Mouse (Mus musculus): ENCODE data around the gene Tarbp1. TPM values are rescaled to one million over a fixed set of nuclear protein-coding genes. Genes with fewer than 3 reads are reported as not detected.
"Not testable (repeated sequence)": the region's sequence is repeated elsewhere in the genome, so short reads cannot be mapped to it uniquely, and the experiment has no call there.

The Tarbp1 gene
- polyA plus RNA-seq, 1 experiment, result under 0.01 TPM

- no peaks in the 10 kb centered on the region for H3K36me3 ChIP-seq (ENCODE audit: control insufficient read depth)
- no peaks in the 10 kb centered on the region for H3K27me3 ChIP-seq (ENCODE audit: control insufficient read depth)
These were observed 20.6 kb upstream of the Tarbp1 start for GRCm38 (mm10) chr8:126495461-126495860.

DNA sequence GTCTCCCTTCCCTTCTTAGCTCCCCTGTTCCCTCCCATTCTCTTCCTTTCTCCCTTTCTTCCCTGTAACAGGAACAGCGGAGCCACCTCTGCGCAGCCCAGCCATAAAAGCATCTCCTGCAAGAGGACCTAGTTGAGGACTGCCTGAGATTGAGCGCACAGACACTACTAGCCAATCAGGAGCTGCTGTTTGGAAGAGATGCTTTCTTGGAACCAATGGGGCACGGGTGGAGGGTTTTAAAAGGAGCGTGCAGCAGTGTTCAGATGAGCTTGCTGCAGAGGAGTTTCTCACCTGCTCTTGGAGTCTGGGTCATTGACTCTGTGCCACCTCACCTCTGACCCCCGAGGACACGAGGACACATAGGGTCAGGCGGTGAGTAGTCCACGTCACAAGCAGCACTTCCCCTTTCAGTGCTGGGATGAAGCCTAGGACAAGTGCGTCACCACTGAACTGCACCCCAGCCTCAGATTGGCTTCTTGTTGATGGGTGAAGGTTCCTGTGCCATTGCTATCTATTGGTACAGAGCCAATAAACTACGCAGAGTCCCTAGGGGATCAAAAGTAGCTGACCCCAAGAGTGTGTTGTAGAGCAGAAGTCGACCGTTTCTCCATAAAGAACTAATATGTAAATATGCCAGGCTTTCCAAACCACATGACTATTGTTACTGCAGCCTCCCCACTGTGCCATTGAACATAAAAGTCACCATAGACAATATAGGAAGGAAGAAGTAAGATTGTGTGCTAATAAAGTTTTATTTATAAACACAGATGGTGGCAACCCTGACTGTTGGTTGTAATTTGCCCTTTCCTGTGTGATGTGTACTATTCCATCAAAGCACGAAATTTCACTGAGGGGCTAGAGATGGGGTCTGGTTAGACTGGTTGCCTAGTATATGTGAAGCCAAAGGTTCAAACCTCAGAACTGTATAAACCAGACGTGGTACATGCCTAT lies 19.6 kb upstream of the Tarbp1 start:
- H3K27me3 ChIP-seq (ENCODE audit: control insufficient read depth), result no peaks in the 10 kb centered on the region; the same call in 1 of the 2 replicates
- no peaks in the 10 kb centered on the region for H3K36me3 ChIP-seq (ENCODE audit: control insufficient read depth)
- no peak overlapping the region for H3K4me3 ChIP-seq (replicated peaks)
- no peaks in the 10 kb centered on the region for H3K9me3 ChIP-seq (ENCODE audit: control insufficient read depth, low read length)
- peaks cover 12% of the 10 kb centered on the region for H3K4me1 ChIP-seq (ENCODE audit: control insufficient read depth)
- no peak for TF ChIP-seq GATA1 (IDR thresholded peaks at IDR 0.05; ENCODE audit: low read length)
- TF ChIP-seq TAL1 (IDR thresholded peaks at IDR 0.05; ENCODE audit: low read length), result no peak

More at GRCm38 (mm10) chr8:126495461-126495860, 20.6 kb upstream of the Tarbp1 start:
- Histone ChIP-seq H3K4me1 (ENCODE audit: control insufficient read depth) (peaks cover 12% of the 10 kb centered on the region), H3K4me3 (replicated peaks) (no peak overlapping the region), H3K9me3 (ENCODE audit: control insufficient read depth, low read length) (no peaks in the 10 kb centered on the region)
- TF ChIP-seq TAL1 (IDR thresholded peaks at IDR 0.05; ENCODE audit: low read length) (no peak), GATA1 (IDR thresholded peaks at IDR 0.05; ENCODE audit: low read length) (no peak)

DNA sequence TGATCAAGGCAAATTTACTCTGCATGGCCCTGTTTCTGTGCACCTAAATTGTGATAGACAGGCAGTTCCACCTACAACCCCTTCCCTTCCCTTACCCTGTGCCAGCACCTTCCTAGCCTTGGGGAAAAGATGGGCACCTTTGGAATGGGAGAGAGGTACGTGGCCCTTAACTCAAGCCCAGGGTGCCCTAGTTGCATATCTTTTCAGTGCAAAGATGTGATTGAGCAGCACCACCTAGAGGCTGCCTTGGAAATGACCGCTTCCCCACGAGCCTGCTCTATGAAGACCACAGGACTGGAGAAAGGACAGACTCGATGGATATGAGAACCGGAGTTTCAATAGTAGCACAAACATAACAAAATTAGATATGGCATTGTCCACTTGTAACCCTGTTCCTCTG lies 8.1 kb upstream of the Tarbp1 start:
- no peak overlapping the region for H3K4me3 ChIP-seq (replicated peaks)
- H3K36me3 ChIP-seq (ENCODE audit: control insufficient read depth), result no peaks in the 10 kb centered on the region
- no peaks in the 10 kb centered on the region for H3K9me3 ChIP-seq (ENCODE audit: control insufficient read depth, low read length)
- no peaks in the 10 kb centered on the region; the same call in none of the 2 replicates for H3K27me3 ChIP-seq (ENCODE audit: control insufficient read depth)
- H3K4me1 ChIP-seq (ENCODE audit: control insufficient read depth), result no peaks in the 10 kb centered on the region
- TF ChIP-seq TAL1 (IDR thresholded peaks at IDR 0.05; ENCODE audit: low read length), result no peak
- TF ChIP-seq GATA1 (IDR thresholded peaks at IDR 0.05; ENCODE audit: low read length), result no peak

- no peak for TF ChIP-seq TAL1 (IDR thresholded peaks at IDR 0.05; ENCODE audit: low read length)
- TF ChIP-seq GATA1 (IDR thresholded peaks at IDR 0.05; ENCODE audit: low read length), result no peak
- H3K4me3 ChIP-seq (replicated peaks), result no peak overlapping the region
- H3K4me1 ChIP-seq (ENCODE audit: control insufficient read depth), result no peaks in the 10 kb centered on the region
- H3K27me3 ChIP-seq (ENCODE audit: control insufficient read depth), result no peaks in the 10 kb centered on the region; the same call in none of the 2 replicates
- H3K36me3 ChIP-seq (ENCODE audit: control insufficient read depth), result no peaks in the 10 kb centered on the region
- no peaks in the 10 kb centered on the region for H3K9me3 ChIP-seq (ENCODE audit: control insufficient read depth, low read length)
These were observed 7.5 kb upstream of the Tarbp1 start for GRCm38 (mm10) chr8:126482348-126482720.

DNA sequence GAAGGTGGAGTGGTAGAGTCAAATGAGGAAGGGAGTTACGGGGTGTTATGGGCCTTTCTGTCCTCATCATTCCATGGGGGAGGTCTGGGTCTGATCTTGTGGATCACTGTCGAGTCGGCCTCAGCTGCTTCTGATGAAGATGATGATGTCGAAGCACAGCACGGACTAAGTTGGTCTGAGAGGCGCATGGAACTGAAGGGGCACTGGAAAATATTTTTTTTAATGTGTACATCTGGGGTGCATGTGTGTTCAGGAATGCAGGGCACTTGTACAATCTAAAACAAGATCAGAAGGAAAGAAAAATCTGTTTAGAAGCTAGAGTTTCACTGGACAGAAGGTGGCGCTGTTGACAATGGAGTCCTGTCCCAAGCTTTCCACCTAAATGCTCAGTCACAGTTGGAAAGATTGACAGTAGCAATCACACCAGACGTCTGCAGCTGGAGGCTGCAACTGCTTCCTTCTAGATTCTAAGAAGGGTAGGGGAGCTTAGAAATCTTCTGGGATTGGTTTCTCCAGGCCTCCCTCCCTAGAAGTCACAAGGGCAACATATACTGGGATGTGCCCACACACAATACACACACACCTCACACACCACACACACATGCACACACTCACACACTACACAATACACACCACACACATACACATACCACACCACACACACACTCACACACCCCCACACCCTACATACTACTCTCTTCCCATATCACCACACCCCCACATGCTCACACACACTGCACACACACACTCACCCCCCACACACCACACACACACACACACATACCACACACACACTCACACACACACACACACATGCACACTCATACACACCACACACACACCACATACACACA lies 6.9 kb upstream of the Tarbp1 start:
- Histone ChIP-seq H3K27me3 (ENCODE audit: control insufficient read depth) (peaks cover 2% of the 10 kb centered on the region), H3K9me3 (ENCODE audit: control insufficient read depth, low read length) (no peaks in the 10 kb centered on the region), H3K4me3 (replicated peaks) (no peak overlapping the region), H3K36me3 (ENCODE audit: control insufficient read depth) (no peaks in the 10 kb centered on the region), H3K4me1 (ENCODE audit: control insufficient read depth) (no peaks in the 10 kb centered on the region)
- no peak for TF ChIP-seq GATA1 (IDR thresholded peaks at IDR 0.05; ENCODE audit: low read length)
- no peak for TF ChIP-seq TAL1 (IDR thresholded peaks at IDR 0.05; ENCODE audit: low read length)

DNA sequence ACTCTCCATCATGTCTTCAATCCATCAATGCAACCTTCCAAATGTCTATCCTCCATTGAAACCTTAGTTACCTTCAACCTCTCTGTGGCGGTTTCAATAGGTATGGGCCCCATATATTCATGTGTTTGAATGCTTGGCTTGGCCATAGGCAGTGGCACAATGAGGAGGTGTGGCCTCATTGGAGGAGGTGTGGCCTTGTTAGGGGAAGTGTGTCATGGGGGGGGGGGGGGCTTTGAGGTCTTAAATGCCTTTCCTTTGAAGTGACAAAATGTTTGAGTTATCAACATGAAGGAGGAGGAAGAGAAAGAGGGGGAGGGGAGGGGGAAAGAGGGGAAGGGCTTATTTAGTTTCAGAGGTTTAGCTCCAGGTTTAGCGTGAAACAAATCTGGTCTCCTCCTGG lies 5.5 kb upstream of the Tarbp1 start:
- Histone ChIP-seq H3K4me3 (replicated peaks) (no peak overlapping the region), H3K36me3 (ENCODE audit: control insufficient read depth) (no peaks in the 10 kb centered on the region), H3K9me3 (ENCODE audit: control insufficient read depth, low read length) (no peaks in the 10 kb centered on the region), H3K27me3 (ENCODE audit: control insufficient read depth) (peaks cover 7% of the 10 kb centered on the region), H3K4me1 (ENCODE audit: control insufficient read depth) (peaks cover 5% of the 10 kb centered on the region; the same call in 1 of the 2 replicates)
- TF ChIP-seq TAL1 (IDR thresholded peaks at IDR 0.05; ENCODE audit: low read length) (no peak), GATA1 (IDR thresholded peaks at IDR 0.05; ENCODE audit: low read length) (no peak)

DNA sequence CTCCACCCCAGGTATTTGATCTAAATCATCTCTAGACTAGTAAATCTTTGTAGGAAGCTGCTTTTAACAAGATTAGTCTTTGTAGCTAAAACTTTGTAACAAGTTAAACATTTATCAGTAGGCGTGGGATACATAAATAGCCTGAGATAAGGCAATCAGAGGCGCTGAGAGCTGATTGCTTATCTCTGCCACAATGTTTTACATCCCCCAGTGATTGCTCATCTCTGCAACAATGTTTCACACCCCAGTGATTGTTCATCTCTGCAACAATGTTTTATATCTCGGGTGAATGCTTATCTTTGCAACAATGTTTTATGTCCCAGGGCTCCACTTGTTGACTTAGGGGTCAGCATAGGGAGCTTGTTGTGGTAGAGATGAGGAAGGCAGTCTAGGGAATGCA lies 3.8 kb upstream of the Tarbp1 start:
- no peaks in the 10 kb centered on the region for H3K9me3 ChIP-seq (ENCODE audit: control insufficient read depth, low read length)
- H3K36me3 ChIP-seq (ENCODE audit: control insufficient read depth), result no peaks in the 10 kb centered on the region
- H3K4me3 ChIP-seq (replicated peaks), result no peak overlapping the region
- TF ChIP-seq GATA1 (IDR thresholded peaks at IDR 0.05; ENCODE audit: low read length) (no peak), TAL1 (IDR thresholded peaks at IDR 0.05; ENCODE audit: low read length) (no peak)
- peaks cover 7% of the 10 kb centered on the region for H3K27me3 ChIP-seq (ENCODE audit: control insufficient read depth)
- peaks cover 20% of the 10 kb centered on the region for H3K4me1 ChIP-seq (ENCODE audit: control insufficient read depth)

DNA sequence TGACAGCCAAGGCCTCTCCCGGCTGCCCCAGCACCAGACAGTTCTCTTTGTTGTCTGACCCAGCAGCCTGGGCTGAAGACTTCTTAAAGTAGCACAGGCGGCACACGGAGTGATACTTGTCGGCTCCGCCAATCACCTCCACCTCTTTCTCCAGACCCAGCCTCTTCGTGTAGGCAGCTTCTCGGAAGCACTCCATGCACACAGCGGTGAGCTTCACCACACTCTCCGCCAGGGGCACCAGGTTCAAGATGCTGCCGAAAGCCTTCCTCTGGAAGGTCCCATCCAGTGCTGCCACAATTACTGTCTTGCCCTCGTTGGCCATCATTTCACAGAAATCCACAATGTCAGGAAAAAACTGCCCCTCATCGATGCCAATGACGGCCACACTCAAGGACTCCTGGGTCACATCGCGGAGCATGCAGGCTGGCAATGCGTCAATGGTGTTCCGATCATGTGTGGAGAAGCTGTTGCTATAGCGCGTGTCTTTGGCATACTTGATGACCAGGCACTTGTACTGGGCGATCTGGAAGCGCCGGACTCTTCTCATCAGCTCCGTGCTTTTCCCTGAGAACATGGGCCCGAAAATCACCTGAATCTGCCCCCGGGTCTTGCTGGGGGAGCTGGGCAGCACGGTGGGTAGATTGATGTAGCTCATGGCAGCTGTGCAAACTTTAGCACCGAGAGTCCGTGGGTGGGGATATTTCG lies 1.4 kb upstream of the Tarbp1 start:
- H3K4me1 ChIP-seq (ENCODE audit: control insufficient read depth), result peaks cover 30% of the 10 kb centered on the region
- H3K36me3 ChIP-seq (ENCODE audit: control insufficient read depth); H3K9me3 ChIP-seq (ENCODE audit: control insufficient read depth, low read length); H3K27me3 ChIP-seq (ENCODE audit: control insufficient read depth); H3K4me3 ChIP-seq (replicated peaks): not testable (repeated sequence)

DNA sequence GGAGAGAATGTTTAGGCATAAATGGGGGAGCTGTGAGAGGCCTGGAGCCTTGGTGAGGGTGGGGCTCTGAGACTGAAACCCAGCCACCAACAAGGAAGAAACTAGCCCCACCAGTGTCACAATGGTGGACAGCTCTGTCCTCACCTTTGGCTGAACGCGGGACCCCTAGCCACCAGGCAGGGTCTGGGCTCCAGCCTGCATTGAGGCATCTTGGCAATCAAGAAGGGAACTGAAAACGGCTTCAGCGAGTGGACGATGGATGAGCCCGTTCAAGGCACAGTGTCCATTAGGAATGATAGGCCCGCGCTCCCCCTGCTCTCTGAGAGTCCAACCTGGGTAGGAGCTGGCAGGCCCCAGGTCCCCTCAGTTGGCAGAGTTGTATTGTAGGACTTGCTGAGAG lies 873 bp upstream of the Tarbp1 start:
- peaks cover 30% of the 10 kb centered on the region for H3K4me1 ChIP-seq (ENCODE audit: control insufficient read depth)
- H3K9me3 ChIP-seq (ENCODE audit: control insufficient read depth, low read length); H3K36me3 ChIP-seq (ENCODE audit: control insufficient read depth); H3K27me3 ChIP-seq (ENCODE audit: control insufficient read depth); H3K4me3 ChIP-seq (replicated peaks): not testable (repeated sequence)
